Mouse (Mus musculus) embryo, embryonic 10.5 days (tissue): ENCODE measurements around the gene Hivep3.

Source experiments
- DNase-seq: peaks from one replicate; pipeline ENCODE4 v3.0.0-alpha.2; 2015; ENCODE audit warnings: low spot score

Hivep3 gene

GRCm38 (mm10) chr4:119733184-119733880 lies at the start of gene Hivep3:
Gene Hivep3, plus strand, starts transcription at chr4:119733784.
- DNase-seq: peak; percentile 98

- no peak for DNase-seq
Measured at GRCm38 (mm10) chr4:119685746-119686145, 47.8 kb upstream of the Hivep3 start.

DNA sequence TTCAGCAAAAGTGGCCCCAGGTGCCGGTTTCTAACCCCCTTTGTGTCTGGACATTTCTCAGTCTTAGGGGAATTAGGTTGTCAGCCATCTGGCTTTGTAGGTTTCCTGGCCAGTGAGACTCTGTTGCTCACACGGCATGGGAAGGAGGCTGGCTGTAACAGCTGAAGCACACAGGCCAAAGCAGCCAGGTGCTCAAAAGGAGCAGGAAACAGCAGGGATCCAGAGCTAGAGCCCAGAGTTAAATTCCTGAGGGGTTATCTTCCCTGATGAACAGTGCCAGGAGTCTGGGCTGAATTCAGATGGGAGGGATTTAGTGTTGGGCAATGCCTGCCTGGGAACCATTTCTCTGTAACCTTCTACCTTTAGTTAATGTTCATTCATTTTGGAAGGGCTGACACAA lies 35.2 kb upstream of the Hivep3 start:
- DNase-seq: no peak

DNA sequence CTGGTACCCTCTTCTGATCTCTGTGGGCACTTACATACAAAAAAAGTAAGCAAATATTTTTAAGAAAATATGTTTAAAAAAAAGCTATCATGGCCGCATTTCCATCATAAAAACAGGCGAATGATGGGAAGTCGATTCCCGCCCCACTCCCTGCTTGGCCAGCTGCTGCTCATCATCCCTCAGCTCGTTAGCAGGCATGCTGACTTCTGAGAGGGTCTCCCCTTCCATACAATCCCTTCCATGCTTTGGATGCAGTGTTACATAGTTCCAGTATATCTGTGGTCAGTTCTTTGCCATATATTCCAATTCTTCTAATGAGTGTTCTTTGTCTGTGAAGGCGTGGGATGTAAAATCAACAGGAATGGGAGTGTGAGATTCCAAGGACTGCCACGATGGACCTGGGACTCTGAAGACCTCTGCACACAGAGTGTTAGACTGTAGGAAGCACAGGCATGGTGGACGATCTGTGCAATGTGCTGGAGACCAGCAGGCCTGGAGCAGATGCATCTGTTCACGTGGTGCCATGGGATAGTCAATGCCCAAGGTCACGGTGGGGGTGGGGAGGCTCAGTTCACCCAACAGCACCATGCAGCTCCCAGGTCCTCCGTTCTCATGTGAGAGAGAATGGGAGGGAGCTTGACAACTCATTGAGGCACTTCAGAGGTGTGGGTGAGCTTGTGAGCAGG lies 32.2 kb upstream of the Hivep3 start:
- DNase-seq: no peak

GRCm38 (mm10) chr4:119703965-119704364 lies 29.6 kb upstream of the Hivep3 start:
- no peak for DNase-seq

GRCm38 (mm10) chr4:119707326-119707725 lies 26.3 kb upstream of the Hivep3 start:
- DNase-seq: no peak

GRCm38 (mm10) chr4:119707751-119708150 lies 25.8 kb upstream of the Hivep3 start:
- DNase-seq: no peak

DNA sequence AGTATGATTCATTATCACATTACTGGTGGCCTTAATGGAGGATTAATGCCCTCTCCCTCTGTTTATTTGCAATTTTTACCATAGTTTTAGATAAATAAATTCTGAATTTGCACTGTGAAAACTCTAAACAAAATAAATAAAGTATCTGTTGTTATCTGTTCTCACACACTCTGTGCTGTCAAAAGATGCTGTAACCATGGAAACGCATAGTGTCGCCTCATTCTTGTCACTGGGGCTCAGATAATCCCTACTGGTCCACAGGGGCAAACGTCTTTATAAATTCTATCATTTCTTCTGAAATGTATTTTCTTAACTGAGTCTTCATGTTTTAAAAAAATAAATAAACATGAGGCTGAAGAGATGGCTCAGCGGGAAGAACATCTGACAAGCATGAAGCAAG lies 23.4 kb upstream of the Hivep3 start:
- DNase-seq: no peak

DNA sequence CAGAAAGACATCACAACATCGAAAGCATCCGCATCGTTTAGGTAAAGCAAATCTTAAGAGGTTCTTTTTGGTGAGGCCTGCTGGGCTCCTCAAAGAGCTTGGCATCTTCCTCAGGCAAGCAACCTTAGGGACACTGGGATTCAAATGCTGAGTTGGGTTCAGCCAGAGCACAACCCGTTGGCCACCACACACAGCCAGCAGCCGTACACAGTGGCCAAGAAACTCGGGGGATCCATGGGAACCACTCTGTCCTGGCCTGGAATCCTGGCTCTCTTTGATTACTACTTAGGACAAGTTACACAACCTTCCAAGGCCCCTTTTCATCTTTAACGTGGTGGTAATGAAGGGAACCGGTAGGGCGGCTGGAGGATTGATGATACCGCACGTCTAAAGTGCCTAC lies 16.1 kb upstream of the Hivep3 start:
- DNase-seq: no peak

DNA sequence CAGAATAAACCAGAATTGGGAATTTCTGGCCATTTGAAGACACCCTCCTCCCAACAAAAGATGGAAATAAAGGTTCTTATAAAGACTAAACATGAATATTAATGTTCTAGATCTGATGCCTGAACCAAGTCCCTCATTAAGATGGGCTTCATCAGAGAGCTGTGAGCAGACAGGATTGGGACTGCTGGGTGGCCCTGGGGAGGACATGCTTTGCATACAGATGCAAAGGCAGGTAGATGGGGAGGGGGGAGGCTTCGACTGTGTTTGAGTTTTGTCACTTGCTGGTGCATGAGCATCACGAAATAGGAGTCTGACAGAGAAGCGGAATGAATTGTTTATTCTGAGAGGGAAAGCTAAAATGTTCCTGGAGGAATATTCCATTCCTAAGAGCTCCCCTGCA lies 12.1 kb upstream of the Hivep3 start:
- no peak for DNase-seq

GRCm38 (mm10) chr4:119726074-119726473 lies 7.5 kb upstream of the Hivep3 start:
- DNase-seq: no peak

- no peak for DNase-seq
Measured at GRCm38 (mm10) chr4:119727871-119728270, 5.7 kb upstream of the Hivep3 start.

DNA sequence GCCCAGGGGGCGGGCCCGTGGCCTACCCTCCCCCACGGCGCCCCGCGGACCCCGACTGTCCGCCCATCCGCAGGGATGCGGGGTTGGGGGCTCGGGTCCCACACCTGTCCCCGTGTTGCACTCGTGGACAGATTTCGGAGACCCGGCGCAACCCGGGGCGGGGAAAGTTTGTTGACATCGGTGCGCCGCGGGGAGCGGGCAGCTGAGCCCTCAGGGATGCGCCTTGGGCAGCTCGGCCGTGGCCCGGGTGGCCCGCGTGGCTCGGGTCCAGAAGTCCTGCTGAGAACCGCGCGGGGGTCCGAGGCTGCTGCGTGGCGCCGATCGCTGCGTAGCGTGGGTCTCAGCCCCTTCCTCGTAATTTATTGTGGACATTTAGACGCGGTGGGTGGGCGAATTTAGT lies 358 bp downstream of the Hivep3 start:
- no peak for DNase-seq

DNA sequence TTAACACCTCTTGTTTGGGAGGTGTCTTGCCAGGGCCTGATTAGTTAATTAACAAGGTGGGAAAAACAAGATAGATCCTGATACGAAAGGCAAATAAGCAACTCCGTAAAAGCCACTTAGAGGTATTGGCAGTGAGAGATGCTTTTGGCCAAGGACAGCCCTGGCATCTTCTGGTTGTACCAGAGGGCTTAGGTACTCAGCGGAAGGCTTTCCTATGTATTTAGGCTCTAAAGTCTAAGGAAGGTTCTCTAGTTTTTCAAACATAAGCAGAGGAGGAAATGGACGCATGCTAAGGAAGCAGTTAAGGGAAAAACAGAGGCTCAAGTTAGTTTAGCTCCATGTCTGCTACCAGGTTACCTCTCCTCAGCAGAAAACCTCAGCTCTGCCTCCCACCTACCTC lies 768 bp downstream of the Hivep3 start:
- peak; percentile 2 for DNase-seq

DNA sequence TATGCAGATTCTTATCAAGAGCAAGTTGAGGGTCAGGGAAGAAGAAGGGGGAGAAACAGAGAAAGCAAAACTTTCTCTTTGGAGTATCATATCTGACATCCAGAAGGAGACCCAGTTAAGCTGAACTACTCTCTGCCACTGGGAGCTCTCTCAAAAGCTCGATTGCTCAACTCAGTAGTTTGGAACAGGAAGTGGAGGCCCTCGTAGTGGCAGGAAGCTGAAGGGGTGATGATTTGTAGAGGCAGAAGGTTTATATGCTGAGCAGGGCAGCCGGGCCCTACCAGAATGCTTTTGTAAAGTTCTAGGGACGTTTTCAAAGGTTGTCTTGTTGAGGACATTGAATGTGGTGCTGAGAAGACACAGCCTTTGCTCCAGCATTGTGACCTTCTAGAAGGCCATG lies 5.1 kb downstream of the Hivep3 start:
- no peak for DNase-seq

GRCm38 (mm10) chr4:119739301-119740062 lies 5.9 kb downstream of the Hivep3 start:
- no peak for DNase-seq

DNA sequence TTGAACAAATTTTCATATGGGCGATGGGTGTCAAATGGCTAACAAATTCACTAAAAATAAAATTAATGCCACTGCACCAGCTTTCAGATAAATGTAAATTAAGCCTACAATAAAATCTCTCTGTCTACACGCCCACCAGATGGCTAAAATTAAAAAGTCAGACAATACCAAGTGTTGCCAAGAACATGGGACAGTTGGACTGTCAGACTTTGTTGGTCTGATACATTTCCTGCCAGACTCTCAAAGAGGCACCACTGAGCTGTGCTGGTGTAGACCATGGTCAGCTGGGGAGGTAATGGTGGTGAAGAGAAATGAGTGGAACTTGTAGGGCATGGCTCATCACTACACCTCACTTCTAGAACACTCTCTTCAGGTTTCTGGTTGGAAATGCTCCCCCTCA lies 14.8 kb downstream of the Hivep3 start:
- DNase-seq: no peak

DNA sequence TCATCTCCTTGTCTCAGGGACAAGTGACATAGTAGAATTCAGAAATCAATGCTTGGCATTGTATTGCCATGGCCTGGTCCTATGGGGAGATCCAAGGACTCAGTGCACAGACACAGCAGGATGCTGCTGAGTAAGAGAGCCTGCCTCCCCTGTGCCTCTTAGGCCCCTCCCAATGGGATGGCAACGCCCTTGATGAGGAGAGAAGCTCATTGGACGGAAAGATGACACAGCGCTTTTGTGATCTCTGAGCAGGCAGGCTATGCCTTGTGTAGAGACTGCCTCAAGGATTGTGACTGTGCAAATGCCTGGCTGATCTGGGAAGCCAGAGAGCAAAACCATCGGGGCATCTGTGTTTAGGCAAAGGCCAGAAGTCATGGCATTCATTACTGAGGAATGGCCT lies 16.6 kb downstream of the Hivep3 start:
- peak; percentile 41 for DNase-seq

GRCm38 (mm10) chr4:119750681-119751211 lies 17.2 kb downstream of the Hivep3 start:
- no peak for DNase-seq

DNA sequence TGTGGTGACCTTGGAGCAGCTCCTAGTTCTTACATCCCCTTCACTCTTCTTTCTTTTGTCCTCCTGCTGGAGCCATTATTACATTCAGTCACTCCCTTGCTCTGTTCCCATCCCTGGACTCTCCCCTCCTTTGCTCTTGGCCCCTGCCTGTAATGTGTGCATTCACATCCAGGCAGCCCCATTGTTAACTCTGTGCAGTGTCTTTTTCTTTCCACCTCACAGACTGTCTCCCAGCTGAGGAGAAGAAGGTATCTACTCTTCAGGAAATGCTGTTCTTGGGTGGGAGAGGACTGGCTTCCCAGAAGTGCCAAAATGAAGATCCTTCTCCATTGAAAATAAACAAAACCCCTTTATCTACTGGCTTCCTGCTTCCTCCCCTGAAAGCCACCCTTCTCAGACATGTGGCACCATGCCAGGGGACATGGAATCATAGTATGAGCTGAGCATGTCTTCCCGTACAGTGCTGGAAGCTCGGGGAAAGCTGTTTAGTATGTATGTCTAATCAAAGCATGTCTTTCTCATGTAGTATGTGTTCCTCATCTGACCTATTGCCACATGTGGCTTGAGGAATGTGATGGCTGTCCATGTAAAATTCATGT lies 17.9 kb downstream of the Hivep3 start:
- no peak for DNase-seq

GRCm38 (mm10) chr4:119759574-119760233 lies 26.1 kb downstream of the Hivep3 start:
- no peak for DNase-seq

GRCm38 (mm10) chr4:119760820-119761219 lies 27.2 kb downstream of the Hivep3 start:
- no peak for DNase-seq
